Mouse (Mus musculus): ENCODE measurements around the gene C130050O18Rik.
A peak's percentile ranks its signal among the peaks of the same experiment; 100 is the strongest.

C130050O18Rik gene

DNA sequence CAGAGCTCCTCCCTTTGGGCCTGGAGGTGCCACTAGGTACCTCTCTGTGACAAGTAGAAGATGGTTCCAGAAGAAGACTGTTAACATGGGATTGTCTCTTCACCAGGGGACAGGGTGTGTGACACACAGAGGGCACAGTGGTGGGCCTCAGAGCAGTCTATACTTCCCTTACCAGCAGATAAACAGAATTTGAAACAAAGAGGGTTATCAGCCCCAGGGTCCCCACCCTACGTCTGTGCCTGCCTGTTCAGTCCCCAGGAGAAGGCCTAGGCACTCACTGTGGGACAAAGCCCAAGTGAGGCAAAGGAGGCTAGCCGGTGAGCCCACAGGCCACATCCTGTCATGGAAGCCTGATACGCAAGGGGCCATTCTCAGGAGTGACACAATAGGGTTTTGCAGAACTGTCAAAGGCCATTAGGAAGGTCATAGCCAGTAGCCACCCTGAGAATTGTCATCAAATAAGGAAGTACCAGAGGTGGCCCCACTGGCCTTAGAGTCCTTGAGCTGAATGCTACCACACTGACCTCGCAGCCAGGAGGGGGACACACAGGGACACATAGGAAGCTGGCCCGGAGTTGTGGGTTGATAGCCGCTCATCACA, at the start of gene C130050O18Rik:
Gene C130050O18Rik, plus strand, starts transcription at position 480 of the 601 bp plus-strand sequence.
- DNase-seq (ENCODE audit: low read depth) = no peak

DNA sequence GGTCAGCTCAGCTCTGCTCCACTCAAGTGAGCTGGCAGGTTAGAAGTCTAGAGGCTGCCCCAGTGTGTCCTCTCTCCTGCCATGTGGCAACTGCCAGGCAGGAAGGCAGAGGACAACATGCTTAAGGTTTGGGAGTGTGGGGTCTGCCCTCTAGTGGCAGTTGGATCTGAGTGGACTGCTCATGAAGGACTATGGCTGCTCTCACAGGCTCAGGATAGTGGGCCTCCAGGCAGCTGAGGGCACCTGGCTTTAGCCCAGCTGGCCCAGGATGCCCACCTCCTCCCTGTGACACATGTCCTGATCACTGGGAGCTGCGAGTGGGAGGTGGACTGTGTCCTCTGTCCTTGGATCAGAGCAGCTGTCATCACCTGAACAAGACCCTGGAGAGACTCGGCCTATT, 46.4 kb upstream of the C130050O18Rik start:
- no peak for DNase-seq (ENCODE audit: low read depth)

GRCm38 (mm10) chr5:139359244-139359643, 45.8 kb upstream of the C130050O18Rik start:
- DNase-seq (ENCODE audit: low read depth) = no peak

GRCm38 (mm10) chr5:139363858-139364257, 41.2 kb upstream of the C130050O18Rik start:
- DNase-seq (ENCODE audit: low read depth) = no peak

GRCm38 (mm10) chr5:139364260-139364910, 40.7 kb upstream of the C130050O18Rik start:
- peak; percentile 87 for DNase-seq (ENCODE audit: low read depth)

DNA sequence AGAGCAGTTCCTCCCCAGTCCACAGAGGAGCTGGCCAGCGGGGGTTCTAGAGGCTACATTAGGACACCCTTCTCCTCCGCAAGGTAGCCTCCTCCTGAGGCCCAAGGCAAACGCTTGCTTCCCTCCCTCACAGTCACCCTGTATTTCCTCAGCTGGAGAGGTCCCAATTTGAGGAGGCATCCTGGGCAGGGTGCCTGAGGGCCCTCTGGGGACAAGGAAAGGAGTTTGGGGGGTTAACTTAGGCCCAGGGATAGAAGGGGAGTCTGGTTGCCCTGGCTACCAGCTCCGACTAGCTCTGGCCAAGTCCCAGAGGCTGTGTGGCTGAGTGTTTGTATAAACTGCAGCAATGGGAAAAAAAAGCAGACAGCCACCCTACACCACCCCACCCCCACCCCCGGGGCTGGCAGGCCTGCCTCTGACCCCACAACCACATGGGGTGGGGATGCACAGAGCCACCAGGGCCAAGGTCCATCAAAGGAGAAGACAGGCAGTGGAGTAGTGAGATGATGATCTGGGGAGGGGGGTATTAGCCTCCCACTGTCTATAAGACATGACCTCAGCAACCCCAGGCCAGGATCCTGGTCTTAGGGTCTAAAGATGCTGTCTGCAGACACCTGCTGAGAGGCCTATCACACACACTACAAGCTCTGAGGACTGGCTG, 40.0 kb upstream of the C130050O18Rik start:
- no peak for DNase-seq (ENCODE audit: low read depth)

GRCm38 (mm10) chr5:139365827-139366226, 39.3 kb upstream of the C130050O18Rik start:
- no peak for DNase-seq (ENCODE audit: low read depth)

GRCm38 (mm10) chr5:139366484-139366883, 38.6 kb upstream of the C130050O18Rik start:
- no peak for DNase-seq (ENCODE audit: low read depth)

- no peak for DNase-seq (ENCODE audit: low read depth)
Measured at GRCm38 (mm10) chr5:139367884-139368458, 37.1 kb upstream of the C130050O18Rik start.

GRCm38 (mm10) chr5:139368638-139369320, 36.3 kb upstream of the C130050O18Rik start:
- no peak for DNase-seq (ENCODE audit: low read depth)

DNA sequence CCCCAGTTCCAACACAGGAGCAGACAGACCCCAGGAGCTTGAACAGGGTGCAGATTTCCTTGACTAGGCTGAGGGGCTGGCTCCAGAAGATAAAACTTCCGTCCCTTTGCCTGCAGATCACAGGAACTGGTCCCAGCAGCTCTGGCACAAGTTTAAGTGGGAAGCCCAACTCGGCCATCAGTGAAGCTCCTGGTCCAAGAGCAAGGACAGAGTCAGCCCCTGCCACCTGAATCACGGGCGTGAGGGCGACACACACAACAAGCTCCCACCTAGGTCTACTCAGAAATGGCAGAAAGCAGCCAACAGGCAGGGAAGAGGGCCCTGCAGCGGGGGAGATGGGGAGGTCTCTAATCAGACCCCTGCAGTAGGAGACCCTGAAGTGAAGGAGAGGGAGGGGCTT, 34.7 kb upstream of the C130050O18Rik start:
- DNase-seq (ENCODE audit: low read depth) = no peak

DNA sequence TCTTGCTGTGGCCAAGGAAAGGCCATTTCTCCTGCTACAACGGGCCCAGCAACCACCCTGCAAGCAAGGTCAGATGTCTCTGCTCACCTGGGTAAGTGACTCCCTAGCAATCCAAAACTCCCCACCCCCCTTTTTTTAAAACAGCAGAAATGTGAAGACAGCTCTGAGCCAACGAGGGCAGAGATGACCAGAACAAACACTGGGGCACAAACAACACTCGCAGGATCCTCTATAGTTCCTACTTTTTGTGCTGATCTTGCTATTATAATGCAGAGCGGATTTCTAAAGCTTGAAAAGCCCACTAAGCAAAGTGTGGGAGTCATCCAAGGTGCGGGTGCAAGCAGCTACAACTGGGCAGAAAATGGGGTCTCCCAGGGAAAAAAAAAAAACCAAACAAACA, 34.0 kb upstream of the C130050O18Rik start:
- DNase-seq (ENCODE audit: low read depth) = no peak

- peak; percentile 87 for DNase-seq (ENCODE audit: low read depth)
Measured at GRCm38 (mm10) chr5:139371631-139372401, 33.3 kb upstream of the C130050O18Rik start.

- DNase-seq (ENCODE audit: low read depth) = no peak
Measured at GRCm38 (mm10) chr5:139373126-139373525, 32.0 kb upstream of the C130050O18Rik start.

DNA sequence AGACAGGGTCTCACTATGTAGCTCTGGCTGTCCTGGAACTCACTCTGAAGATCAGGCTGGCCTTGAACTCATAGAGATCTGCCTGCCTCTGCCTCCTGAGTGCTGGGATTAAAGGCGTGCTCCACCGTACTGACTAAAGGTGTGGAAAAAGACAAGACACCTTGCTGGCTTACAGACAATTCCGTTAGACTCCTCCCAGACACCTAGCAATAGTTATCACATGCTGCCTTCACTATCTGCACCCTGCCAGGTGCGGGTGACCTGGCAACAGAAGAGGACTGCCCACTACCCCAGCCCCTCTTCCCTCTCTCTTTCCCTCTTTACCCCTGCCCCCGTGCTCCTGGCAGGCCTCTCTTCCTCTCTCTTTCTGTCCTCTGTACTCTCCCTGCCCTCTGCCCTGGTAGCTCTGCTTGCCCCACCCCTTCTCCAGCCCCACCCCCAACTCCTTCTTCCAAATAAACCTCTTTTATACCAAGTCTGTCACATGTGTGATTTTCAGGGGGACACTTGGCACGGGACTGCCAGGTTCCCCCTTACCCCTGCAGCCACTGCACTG, 31.1 kb upstream of the C130050O18Rik start:
- no peak for DNase-seq (ENCODE audit: low read depth)

GRCm38 (mm10) chr5:139374841-139375240, 30.2 kb upstream of the C130050O18Rik start:
- no peak for DNase-seq (ENCODE audit: low read depth)

DNA sequence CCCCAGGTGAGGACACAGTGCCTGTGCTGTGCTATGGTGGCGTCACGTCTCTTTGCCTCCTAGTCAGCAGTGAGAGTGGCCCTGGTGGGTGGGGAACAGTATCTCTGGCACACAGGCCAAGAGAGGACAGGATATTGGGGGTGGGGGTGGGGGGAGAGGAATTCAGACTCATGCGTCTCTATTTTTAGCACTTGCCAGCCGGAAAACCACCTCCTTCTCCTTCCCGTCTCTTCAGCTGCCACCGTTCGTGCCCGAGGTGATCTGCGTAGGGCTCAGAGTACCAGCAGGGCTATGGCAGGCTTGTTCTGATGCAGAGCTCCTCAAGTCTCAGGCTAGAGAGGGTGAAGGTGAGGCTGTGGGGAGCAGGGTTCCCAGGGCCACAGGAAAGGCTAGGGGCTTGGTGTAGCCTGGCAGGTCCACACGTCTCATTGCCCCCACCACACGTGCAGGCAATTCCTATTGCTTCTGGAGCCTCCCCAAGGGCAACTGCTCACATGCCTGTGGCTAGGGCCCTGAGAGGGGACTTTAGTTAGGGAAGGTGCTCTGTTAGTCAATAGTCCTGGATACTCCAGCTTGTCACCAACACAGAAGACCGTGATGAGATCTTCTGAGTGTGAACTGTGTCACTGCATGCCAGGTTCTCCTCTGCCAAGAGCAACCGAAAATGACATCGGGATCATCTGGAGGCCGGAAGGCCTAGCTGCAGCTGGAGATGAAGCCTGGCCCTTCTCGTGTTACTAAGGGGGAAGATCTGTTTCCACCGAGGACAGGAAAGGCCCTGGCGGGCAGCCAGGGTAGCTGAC, 27.4 kb upstream of the C130050O18Rik start, which contains the start of gene Gpr146:
Gene Gpr146, plus strand, starts transcription at position 230 of the 803 bp plus-strand sequence.
- DNase-seq (ENCODE audit: low read depth) = no peak

DNA sequence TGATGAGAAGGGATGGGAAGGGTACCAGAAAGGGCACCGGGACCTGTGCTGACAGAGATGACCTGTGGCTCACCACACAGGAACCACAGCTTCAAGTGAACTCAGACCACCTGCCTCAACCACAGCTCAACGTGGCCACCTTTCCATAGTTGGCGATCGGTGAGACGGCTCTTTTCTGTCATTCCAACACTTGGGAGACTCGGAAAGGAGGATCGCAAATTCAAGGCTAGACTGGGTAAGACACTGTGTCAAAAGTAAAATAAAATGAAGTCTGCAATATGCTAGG, 26.9 kb upstream of the C130050O18Rik start:
- DNase-seq (ENCODE audit: low read depth) = no peak

GRCm38 (mm10) chr5:139378986-139379629, 26.0 kb upstream of the C130050O18Rik start:
- no peak for DNase-seq (ENCODE audit: low read depth)

- no peak for DNase-seq (ENCODE audit: low read depth)
Measured at GRCm38 (mm10) chr5:139379771-139380384, 25.2 kb upstream of the C130050O18Rik start.

Data from c-Kit-positive CD71-negative TER-119-negative erythroid progenitor cells, embryonic 14.5 days (primary cell).